Mouse (Mus musculus) embryonic facial prominence, embryonic 12.5 days (tissue): ENCODE results near the gene Ifnar1. TPM values are rescaled to one million over a fixed set of nuclear protein-coding genes. Genes with fewer than 3 reads are reported as not detected.
"Not testable (repeated sequence)": the region's sequence is repeated elsewhere in the genome, so short reads cannot be mapped to it uniquely, and the experiment has no call there.

Experiments
- ATAC-seq: fragments of 200-750 bp; cut with Nextera tagmentation; 2 replicates; pipeline ENCODE4 v1.8.0; 2017; ENCODE audit not compliant: insufficient number of reproducible peaks, insufficient read depth, low FRiP score, low TSS enrichment
- H3K27ac ChIP-seq: fragments of 300-500 bp; sonication (generic); 2 replicates; pipeline ENCODE4 v1.5.1; 2016; ENCODE audit warnings: mild to moderate bottlenecking
- H3K27me3 ChIP-seq: fragments of 300-500 bp; sonication (generic); 2 replicates; pipeline ENCODE4 v1.6.1; 2016; ENCODE audit warnings: mild to moderate bottlenecking, moderate library complexity
- H3K36me3 ChIP-seq: fragments of 300-500 bp; sonication (generic); 2 replicates; pipeline ENCODE4 v1.6.1; 2016; ENCODE audit warnings: mild to moderate bottlenecking
- H3K4me1 ChIP-seq: fragments of 300-500 bp; sonication (generic); 2 replicates; pipeline ENCODE4 v1.6.1; 2016
- H3K4me2 ChIP-seq: fragments of 300-500 bp; sonication (generic); replicated peaks from 2 replicates; pipeline ENCODE4 v1.6.1; 2016; ENCODE audit warnings: mild to moderate bottlenecking, moderate library complexity
- H3K4me3 ChIP-seq: fragments of 300-500 bp; sonication (generic); 2 replicates; pipeline ENCODE4 v1.5.1; 2016; ENCODE audit warnings: mild to moderate bottlenecking
- H3K9ac ChIP-seq: fragments of 300-500 bp; sonication (generic); 2 replicates; pipeline ENCODE4 v1.6.1; 2016; ENCODE audit warnings: mild to moderate bottlenecking, moderate library complexity
- H3K9me3 ChIP-seq: fragments of 300-500 bp; sonication (generic); 2 replicates; pipeline ENCODE4 v1.6.1; 2016; ENCODE audit warnings: mild to moderate bottlenecking, moderate library complexity
- WGBS: fragments of 180-500 bp; shearing (Covaris S2); methylation state at CpG from one replicate; pipeline ENCODE4 v1.1.7; 2016; 5-methylcytosine and 5-hydroxymethylcytosine counted together
- polyA plus RNA-seq: library from polyadenylated mRNA; unstranded; fragments of >200 nt; fragmentation: Nextera tagmentation; extraction: Ambion mirVana; gene quantifications from 2 replicates; pipeline ENCODE4 v1.2.1, GENCODE M21; 2016

The Ifnar1 gene
- polyA plus RNA-seq, 1 experiment from 2014 or later, result 71.6 TPM

- H3K4me2 ChIP-seq, result no peak overlapping the region
- no peak overlapping the region for H3K27ac ChIP-seq
- 0 out of 2 replicates have a peak, but pooled peaks have one; percentile 52 for ATAC-seq
- H3K9me3 ChIP-seq, result no peaks in the 10 kb centered on the region
- no peak overlapping the region for H3K9ac ChIP-seq
- H3K4me1 ChIP-seq, result no peaks in the 10 kb centered on the region
- no peaks in the 10 kb centered on the region for H3K27me3 ChIP-seq
- 31% methylated on average over 7 of the region's 7 CpGs for WGBS
- H3K36me3 ChIP-seq, result peaks cover 7% of the 10 kb centered on the region; the same call in 1 of the 2 replicates
- no peak overlapping the region for H3K4me3 ChIP-seq
These were observed 27.2 kb downstream of the Ifnar1 start for GRCm38 (mm10) chr16:91512161-91512787.

- Histone ChIP-seq H3K27ac (no peak overlapping the region), H3K9me3 (no peaks in the 10 kb centered on the region), H3K9ac (no peak overlapping the region), H3K4me2 (no peak overlapping the region), H3K36me3 (no peaks in the 10 kb centered on the region), H3K4me3 (no peak overlapping the region), H3K27me3 (no peaks in the 10 kb centered on the region), H3K4me1 (no peaks in the 10 kb centered on the region)
- no peak for ATAC-seq
- WGBS, result 91% methylated on average over 6 of the region's 6 CpGs
These were observed 28.1 kb downstream of the Ifnar1 start for GRCm38 (mm10) chr16:91513099-91513498.

- 80% methylated on average over 7 of the region's 7 CpGs for WGBS
- Histone ChIP-seq H3K4me1 (no peaks in the 10 kb centered on the region), H3K36me3 (no peaks in the 10 kb centered on the region), H3K27ac (no peak overlapping the region), H3K9ac (no peak overlapping the region), H3K4me3 (no peak overlapping the region), H3K4me2 (no peak overlapping the region), H3K27me3 (no peaks in the 10 kb centered on the region), H3K9me3 (no peaks in the 10 kb centered on the region)
- ATAC-seq, result no peak
These were observed 32.0 kb downstream of the Ifnar1 start for GRCm38 (mm10) chr16:91517020-91517419.

GRCm38 (mm10) chr16:91522040-91522439 lies 37.0 kb downstream of the Ifnar1 start:
- H3K4me2 ChIP-seq, result no peak overlapping the region
- H3K4me3 ChIP-seq, result no peak overlapping the region
- no peaks in the 10 kb centered on the region for H3K27me3 ChIP-seq
- ATAC-seq, result no peak
- no peaks in the 10 kb centered on the region for H3K36me3 ChIP-seq
- no peaks in the 10 kb centered on the region for H3K4me1 ChIP-seq
- H3K9me3 ChIP-seq, result no peaks in the 10 kb centered on the region
- 79% methylated on average over 5 of the region's 5 CpGs for WGBS
- no peak overlapping the region for H3K27ac ChIP-seq
- H3K9ac ChIP-seq, result no peak overlapping the region

- 71% methylated on average over 18 of the region's 18 CpGs for WGBS
- Histone ChIP-seq H3K27me3 (no peaks in the 10 kb centered on the region), H3K4me3 (no peak overlapping the region), H3K4me2 (no peak overlapping the region), H3K9ac (no peak overlapping the region), H3K4me1 (no peaks in the 10 kb centered on the region), H3K36me3 (no peaks in the 10 kb centered on the region), H3K27ac (no peak overlapping the region), H3K9me3 (no peaks in the 10 kb centered on the region)
- no peak for ATAC-seq
These were observed 37.7 kb downstream of the Ifnar1 start for GRCm38 (mm10) chr16:91522479-91523309.

- no peaks in the 10 kb centered on the region for H3K4me1 ChIP-seq
- 88% methylated on average over 5 of the region's 5 CpGs for WGBS
- no peaks in the 10 kb centered on the region for H3K27me3 ChIP-seq
- H3K9me3 ChIP-seq, result no peaks in the 10 kb centered on the region
- no peak for ATAC-seq
- no peaks in the 10 kb centered on the region for H3K36me3 ChIP-seq
- H3K9ac ChIP-seq, result no peak overlapping the region
- no peak overlapping the region for H3K27ac ChIP-seq
- no peak overlapping the region for H3K4me3 ChIP-seq
- no peak overlapping the region for H3K4me2 ChIP-seq
These were observed 39.2 kb downstream of the Ifnar1 start for GRCm38 (mm10) chr16:91524206-91524605.

- 91% methylated on average over 6 of the region's 6 CpGs for WGBS
These were observed 41.2 kb downstream of the Ifnar1 start for GRCm38 (mm10) chr16:91526274-91526673.

GRCm38 (mm10) chr16:91527051-91527450 lies 42.0 kb downstream of the Ifnar1 start:
- no peak overlapping the region for H3K27ac ChIP-seq
- WGBS, result 69% methylated on average over 10 of the region's 10 CpGs

More at GRCm38 (mm10) chr16:91526274-91526673, 41.2 kb downstream of the Ifnar1 start:
- Histone ChIP-seq H3K27me3 (no peaks in the 10 kb centered on the region), H3K9me3 (no peaks in the 10 kb centered on the region), H3K36me3 (no peaks in the 10 kb centered on the region), H3K4me3 (no peak overlapping the region), H3K27ac (no peak overlapping the region), H3K9ac (no peak overlapping the region), H3K4me1 (no peaks in the 10 kb centered on the region), H3K4me2 (no peak overlapping the region)
- ATAC-seq, result no peak

GRCm38 (mm10) chr16:91527500-91527899 lies 42.5 kb downstream of the Ifnar1 start:
- Histone ChIP-seq H3K4me3 (no peak overlapping the region), H3K36me3 (no peaks in the 10 kb centered on the region), H3K4me2 (no peak overlapping the region), H3K27ac (no peak overlapping the region), H3K9ac (no peak overlapping the region), H3K9me3 (no peaks in the 10 kb centered on the region), H3K4me1 (no peaks in the 10 kb centered on the region), H3K27me3 (no peaks in the 10 kb centered on the region)
- WGBS, result 58% methylated on average over 5 of the region's 5 CpGs
- no peak for ATAC-seq

More at GRCm38 (mm10) chr16:91527051-91527450, 42.0 kb downstream of the Ifnar1 start:
- Histone ChIP-seq H3K9ac (no peak overlapping the region), H3K4me2 (no peak overlapping the region), H3K4me3 (no peak overlapping the region), H3K27me3 (no peaks in the 10 kb centered on the region), H3K9me3 (no peaks in the 10 kb centered on the region), H3K4me1 (no peaks in the 10 kb centered on the region), H3K36me3 (no peaks in the 10 kb centered on the region)
- no peak for ATAC-seq

GRCm38 (mm10) chr16:91528578-91528977 lies 43.5 kb downstream of the Ifnar1 start:
- H3K36me3 ChIP-seq, result no peaks in the 10 kb centered on the region
- no peak for ATAC-seq
- 87% methylated on average over 9 of the region's 9 CpGs for WGBS

GRCm38 (mm10) chr16:91530830-91531229 lies 45.8 kb downstream of the Ifnar1 start:
- not testable (repeated sequence) for ATAC-seq, H3K27me3 ChIP-seq, H3K9ac ChIP-seq, H3K4me2 ChIP-seq, H3K27ac ChIP-seq, H3K36me3 ChIP-seq, H3K4me3 ChIP-seq, H3K9me3 ChIP-seq, H3K4me1 ChIP-seq
- WGBS, result 79% methylated on average over 4 of the region's 4 CpGs

More at GRCm38 (mm10) chr16:91528578-91528977, 43.5 kb downstream of the Ifnar1 start:
- no peak overlapping the region for H3K27ac ChIP-seq
- H3K4me3 ChIP-seq, result no peak overlapping the region
- no peaks in the 10 kb centered on the region for H3K4me1 ChIP-seq
- H3K9ac ChIP-seq, result no peak overlapping the region
- no peaks in the 10 kb centered on the region for H3K9me3 ChIP-seq
- no peaks in the 10 kb centered on the region for H3K27me3 ChIP-seq
- no peak overlapping the region for H3K4me2 ChIP-seq

- ATAC-seq, result no peak
- H3K9ac ChIP-seq, result no peak overlapping the region
- H3K36me3 ChIP-seq, result no peaks in the 10 kb centered on the region
- no peak overlapping the region for H3K27ac ChIP-seq
- H3K9me3 ChIP-seq, result no peaks in the 10 kb centered on the region
- no peaks in the 10 kb centered on the region for H3K27me3 ChIP-seq
- H3K4me2 ChIP-seq, result no peak overlapping the region
- 84% methylated on average over 6 of the region's 6 CpGs for WGBS
- H3K4me1 ChIP-seq, result no peaks in the 10 kb centered on the region
- H3K4me3 ChIP-seq, result no peak overlapping the region
These were observed 46.8 kb downstream of the Ifnar1 start for GRCm38 (mm10) chr16:91531856-91532255.
